Mouse (Mus musculus): Measurements from ENCODE around the gene Sgpp2.

DNA sequence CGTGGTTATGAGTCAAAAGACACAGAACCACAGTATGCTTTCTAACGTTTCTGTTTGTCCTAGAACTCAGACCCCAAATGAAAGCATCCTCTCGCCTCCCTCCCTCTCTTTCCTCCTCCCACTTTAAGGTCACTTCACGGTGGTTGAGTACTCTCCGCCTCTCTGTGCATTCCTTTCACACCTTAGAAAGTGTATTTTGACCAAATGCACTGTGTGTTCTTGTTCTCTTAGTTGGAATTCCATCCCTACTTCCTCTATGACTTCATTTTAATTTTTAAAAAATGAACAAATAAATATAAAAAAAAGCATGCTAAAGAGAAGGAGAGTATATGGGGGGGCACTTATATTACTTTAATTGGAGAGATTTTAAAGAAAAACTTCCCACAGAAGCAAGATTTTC lies 30.4 kb downstream of the Sgpp2 start:
- no peak for TF ChIP-seq CTCF (IDR thresholded peaks at IDR 0.05; ENCODE audit: low read depth)
- no peak for TF ChIP-seq EP300 (IDR thresholded peaks at IDR 0.05; ENCODE audit: low read depth)
